Mouse (Mus musculus): ENCODE results near the gene Cnmd.

Gene Cnmd

GRCm38 (mm10) chr14:79662001-79662400, at the start of gene Cnmd:
TSS of gene Cnmd (minus strand) at chr14:79662170.
- no peak for DNase-seq (ENCODE audit: extremely low read depth, low read depth, low spot score)

GRCm38 (mm10) chr14:79711301-79711700, 49.3 kb upstream of the Cnmd start:
- no peak for DNase-seq (ENCODE audit: extremely low read depth, low read depth, low spot score)

- no peak for DNase-seq (ENCODE audit: extremely low read depth, low read depth, low spot score)
Observed at GRCm38 (mm10) chr14:79703523-79704172, 41.7 kb upstream of the Cnmd start.

GRCm38 (mm10) chr14:79701606-79702005, 39.6 kb upstream of the Cnmd start:
- DNase-seq (ENCODE audit: extremely low read depth, low read depth, low spot score), result no peak

GRCm38 (mm10) chr14:79701054-79701453, 39.1 kb upstream of the Cnmd start:
- DNase-seq (ENCODE audit: extremely low read depth, low read depth, low spot score), result no peak

GRCm38 (mm10) chr14:79699381-79699780, 37.4 kb upstream of the Cnmd start:
- DNase-seq (ENCODE audit: extremely low read depth, low read depth, low spot score), result no peak

- no peak for DNase-seq (ENCODE audit: extremely low read depth, low read depth, low spot score)
Observed at GRCm38 (mm10) chr14:79690068-79690844, 28.3 kb upstream of the Cnmd start.

GRCm38 (mm10) chr14:79680652-79681051, 18.7 kb upstream of the Cnmd start:
- no peak for DNase-seq (ENCODE audit: extremely low read depth, low read depth, low spot score)

GRCm38 (mm10) chr14:79677891-79678687, 16.1 kb upstream of the Cnmd start:
- DNase-seq (ENCODE audit: extremely low read depth, low read depth, low spot score), result no peak

- DNase-seq (ENCODE audit: extremely low read depth, low read depth, low spot score), result no peak
Observed at GRCm38 (mm10) chr14:79677108-79677753, 15.3 kb upstream of the Cnmd start.

GRCm38 (mm10) chr14:79673083-79674013, 11.4 kb upstream of the Cnmd start:
- DNase-seq (ENCODE audit: extremely low read depth, low read depth, low spot score), result no peak

- DNase-seq (ENCODE audit: extremely low read depth, low read depth, low spot score), result no peak
Observed at GRCm38 (mm10) chr14:79672567-79672966, 10.6 kb upstream of the Cnmd start.

GRCm38 (mm10) chr14:79671008-79671407, 9.0 kb upstream of the Cnmd start:
- no peak for DNase-seq (ENCODE audit: extremely low read depth, low read depth, low spot score)

GRCm38 (mm10) chr14:79661005-79661917, 709 bp downstream of the Cnmd start:
- DNase-seq (ENCODE audit: extremely low read depth, low read depth, low spot score), result no peak

GRCm38 (mm10) chr14:79660467-79660866, 1.5 kb downstream of the Cnmd start:
- no peak for DNase-seq (ENCODE audit: extremely low read depth, low read depth, low spot score)

- DNase-seq (ENCODE audit: extremely low read depth, low read depth, low spot score), result no peak
Observed at GRCm38 (mm10) chr14:79658748-79659508, 3.0 kb downstream of the Cnmd start.

- DNase-seq (ENCODE audit: extremely low read depth, low read depth, low spot score), result no peak
Observed at GRCm38 (mm10) chr14:79658286-79658685, 3.7 kb downstream of the Cnmd start.

GRCm38 (mm10) chr14:79652654-79653053, 9.3 kb downstream of the Cnmd start:
- no peak for DNase-seq (ENCODE audit: extremely low read depth, low read depth, low spot score)

Data from fat pad, adult 2 months (tissue).